Mouse (Mus musculus): ENCODE measurements at regions not wholly inside any gene's neighbourhood (a gene's known extent, or its start where the extent isn't known, plus 50 kb on each side); places are given as distances from the start of the nearest gene placed in this dataset.
A peak's percentile ranks its signal among the peaks of the same experiment; 100 is the strongest.

- no peak overlapping the region for H3K27ac ChIP-seq (ENCODE audit: low read length)
- no peaks in the 10 kb centered on the region for H3K4me1 ChIP-seq (replicated peaks; ENCODE audit: control insufficient read depth, insufficient read depth, low read length)
- no peak overlapping the region for H3K4me2 ChIP-seq (ENCODE audit: low read length)
- no peak for ATAC-seq
- H3K9ac ChIP-seq (replicated peaks; ENCODE audit: low read depth, low read length): no peak overlapping the region
- no peaks in the 10 kb centered on the region for H3K27me3 ChIP-seq (replicated peaks; ENCODE audit: control insufficient read depth, insufficient read depth, low read length)
- H3K9me3 ChIP-seq (ENCODE audit: control insufficient read depth, low read length): no peaks in the 10 kb centered on the region
- 93% methylated on average over 14 of the region's 14 CpGs for WGBS
- no peaks in the 10 kb centered on the region for H3K36me3 ChIP-seq (ENCODE audit: control insufficient read depth, insufficient read depth)
- H3K4me3 ChIP-seq (replicated peaks; ENCODE audit: low read length): no peak overlapping the region
Measured at GRCm38 (mm10) chr19:21066432-21067113, 112.6 kb upstream of the Tmc1 start.

GRCm38 (mm10) chr19:21064902-21065301 lies 110.9 kb upstream of the Tmc1 start:
- H3K4me1 ChIP-seq (replicated peaks; ENCODE audit: control insufficient read depth, insufficient read depth, low read length): no peaks in the 10 kb centered on the region
- WGBS: 78% methylated on average over 3 of the region's 3 CpGs
- no peaks in the 10 kb centered on the region for H3K27me3 ChIP-seq (replicated peaks; ENCODE audit: control insufficient read depth, insufficient read depth, low read length)
- H3K9ac ChIP-seq (replicated peaks; ENCODE audit: low read depth, low read length): no peak overlapping the region
- no peak overlapping the region for H3K27ac ChIP-seq (ENCODE audit: low read length)
- H3K36me3 ChIP-seq (ENCODE audit: control insufficient read depth, insufficient read depth): no peaks in the 10 kb centered on the region
- no peak overlapping the region for H3K4me3 ChIP-seq (replicated peaks; ENCODE audit: low read length)
- no peak for ATAC-seq
- no peaks in the 10 kb centered on the region for H3K9me3 ChIP-seq (ENCODE audit: control insufficient read depth, low read length)
- H3K4me2 ChIP-seq (ENCODE audit: low read length): no peak overlapping the region

- Histone ChIP-seq H3K27ac (ENCODE audit: low read length) (no peak overlapping the region), H3K27me3 (replicated peaks; ENCODE audit: control insufficient read depth, insufficient read depth, low read length) (no peaks in the 10 kb centered on the region), H3K4me2 (ENCODE audit: low read length) (no peak overlapping the region), H3K4me3 (replicated peaks; ENCODE audit: low read length) (no peak overlapping the region), H3K9me3 (ENCODE audit: control insufficient read depth, low read length) (no peaks in the 10 kb centered on the region), H3K4me1 (replicated peaks; ENCODE audit: control insufficient read depth, insufficient read depth, low read length) (0 out of 2 replicates have a peak, but pooled peaks cover 3% of the 10 kb centered on the region), H3K9ac (replicated peaks; ENCODE audit: low read depth, low read length) (no peak overlapping the region), H3K36me3 (ENCODE audit: control insufficient read depth, insufficient read depth) (no peaks in the 10 kb centered on the region)
- 74% methylated on average over 11 of the region's 11 CpGs for WGBS
- peak; percentile 84 for ATAC-seq
Measured at GRCm38 (mm10) chr19:21053597-21054544, 99.9 kb upstream of the Tmc1 start.

- no peak for ATAC-seq
- Histone ChIP-seq H3K4me1 (replicated peaks; ENCODE audit: control insufficient read depth, insufficient read depth, low read length) (0 out of 2 replicates have a peak, but pooled peaks cover 3% of the 10 kb centered on the region), H3K27ac (ENCODE audit: low read length) (no peak overlapping the region), H3K27me3 (replicated peaks; ENCODE audit: control insufficient read depth, insufficient read depth, low read length) (no peaks in the 10 kb centered on the region), H3K4me2 (ENCODE audit: low read length) (no peak overlapping the region), H3K36me3 (ENCODE audit: control insufficient read depth, insufficient read depth) (no peaks in the 10 kb centered on the region), H3K9me3 (ENCODE audit: control insufficient read depth, low read length) (no peaks in the 10 kb centered on the region), H3K9ac (replicated peaks; ENCODE audit: low read depth, low read length) (no peak overlapping the region), H3K4me3 (replicated peaks; ENCODE audit: low read length) (no peak overlapping the region)
- 88% methylated on average over 3 of the region's 3 CpGs for WGBS
Measured at GRCm38 (mm10) chr19:21052771-21053170, 98.8 kb upstream of the Tmc1 start.

- no peak for ATAC-seq
- WGBS: 83% methylated on average over 4 of the region's 4 CpGs
- Histone ChIP-seq H3K9me3 (ENCODE audit: control insufficient read depth, low read length) (no peaks in the 10 kb centered on the region), H3K27ac (ENCODE audit: low read length) (no peak overlapping the region), H3K9ac (replicated peaks; ENCODE audit: low read depth, low read length) (no peak overlapping the region), H3K4me1 (replicated peaks; ENCODE audit: control insufficient read depth, insufficient read depth, low read length) (0 out of 2 replicates have a peak, but pooled peaks cover 3% of the 10 kb centered on the region), H3K4me2 (ENCODE audit: low read length) (no peak overlapping the region), H3K4me3 (replicated peaks; ENCODE audit: low read length) (no peak overlapping the region), H3K36me3 (ENCODE audit: control insufficient read depth, insufficient read depth) (no peaks in the 10 kb centered on the region), H3K27me3 (replicated peaks; ENCODE audit: control insufficient read depth, insufficient read depth, low read length) (no peaks in the 10 kb centered on the region)
Measured at GRCm38 (mm10) chr19:21051872-21052271, 97.9 kb upstream of the Tmc1 start.

GRCm38 (mm10) chr19:21050994-21051721 lies 97.2 kb upstream of the Tmc1 start:
- H3K9ac ChIP-seq (replicated peaks; ENCODE audit: low read depth, low read length): no peak overlapping the region
- no peak for ATAC-seq
- no peak overlapping the region for H3K4me2 ChIP-seq (ENCODE audit: low read length)
- H3K27me3 ChIP-seq (replicated peaks; ENCODE audit: control insufficient read depth, insufficient read depth, low read length): no peaks in the 10 kb centered on the region
- no peaks in the 10 kb centered on the region for H3K9me3 ChIP-seq (ENCODE audit: control insufficient read depth, low read length)
- H3K4me1 ChIP-seq (replicated peaks; ENCODE audit: control insufficient read depth, insufficient read depth, low read length): 0 out of 2 replicates have a peak, but pooled peaks cover 3% of the 10 kb centered on the region
- WGBS: 89% methylated on average over 9 of the region's 9 CpGs
- H3K27ac ChIP-seq (ENCODE audit: low read length): no peak overlapping the region
- H3K36me3 ChIP-seq (ENCODE audit: control insufficient read depth, insufficient read depth): no peaks in the 10 kb centered on the region
- no peak overlapping the region for H3K4me3 ChIP-seq (replicated peaks; ENCODE audit: low read length)

GRCm38 (mm10) chr19:21049301-21049700 lies 95.3 kb upstream of the Tmc1 start:
- no peak for ATAC-seq
- Histone ChIP-seq H3K9me3 (ENCODE audit: control insufficient read depth, low read length) (no peaks in the 10 kb centered on the region), H3K27me3 (replicated peaks; ENCODE audit: control insufficient read depth, insufficient read depth, low read length) (no peaks in the 10 kb centered on the region), H3K4me3 (replicated peaks; ENCODE audit: low read length) (no peak overlapping the region), H3K4me1 (replicated peaks; ENCODE audit: control insufficient read depth, insufficient read depth, low read length) (0 out of 2 replicates have a peak, but pooled peaks cover 3% of the 10 kb centered on the region), H3K4me2 (ENCODE audit: low read length) (no peak overlapping the region), H3K9ac (replicated peaks; ENCODE audit: low read depth, low read length) (no peak overlapping the region), H3K27ac (ENCODE audit: low read length) (no peak overlapping the region), H3K36me3 (ENCODE audit: control insufficient read depth, insufficient read depth) (no peaks in the 10 kb centered on the region)

DNA sequence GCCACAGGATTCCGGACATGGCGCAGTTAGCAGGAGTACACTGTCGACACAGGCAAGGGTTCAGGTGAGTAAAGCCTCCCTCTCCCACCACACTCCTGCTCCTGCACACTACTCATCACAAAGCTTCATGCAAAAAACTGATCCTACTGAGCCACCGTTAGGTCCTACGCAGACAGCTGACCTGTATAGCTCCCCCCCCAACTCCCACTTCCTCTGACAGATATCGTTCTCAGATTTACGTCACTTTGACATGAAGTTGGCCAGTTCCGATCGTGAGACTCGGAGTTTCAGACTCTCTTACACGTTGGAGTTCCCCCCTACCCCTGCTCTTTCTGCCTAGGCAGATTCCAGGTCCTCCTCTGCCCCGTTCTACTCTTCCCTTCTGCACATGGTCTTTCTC lies 91.6 kb upstream of the Tmc1 start:
- no peak overlapping the region for H3K4me3 ChIP-seq (replicated peaks; ENCODE audit: low read length)
- WGBS: 87% methylated on average over 12 of the region's 12 CpGs
- no peaks in the 10 kb centered on the region for H3K4me1 ChIP-seq (replicated peaks; ENCODE audit: control insufficient read depth, insufficient read depth, low read length)
- no peak overlapping the region for H3K4me2 ChIP-seq (ENCODE audit: low read length)
- no peak for ATAC-seq
- H3K9me3 ChIP-seq (ENCODE audit: control insufficient read depth, low read length): peaks cover 6% of the 10 kb centered on the region; the same call in 1 of the 2 replicates
- H3K27ac ChIP-seq (ENCODE audit: low read length): no peak overlapping the region
- H3K36me3 ChIP-seq (ENCODE audit: control insufficient read depth, insufficient read depth): no peaks in the 10 kb centered on the region
- H3K27me3 ChIP-seq (replicated peaks; ENCODE audit: control insufficient read depth, insufficient read depth, low read length): no peaks in the 10 kb centered on the region
- no peak overlapping the region for H3K9ac ChIP-seq (replicated peaks; ENCODE audit: low read depth, low read length)

GRCm38 (mm10) chr19:21043958-21044357 lies 90.0 kb upstream of the Tmc1 start:
- Histone ChIP-seq H3K9me3 (ENCODE audit: control insufficient read depth, low read length) (peaks cover 6% of the 10 kb centered on the region; the same call in 1 of the 2 replicates), H3K4me2 (ENCODE audit: low read length) (no peak overlapping the region), H3K9ac (replicated peaks; ENCODE audit: low read depth, low read length) (no peak overlapping the region), H3K4me3 (replicated peaks; ENCODE audit: low read length) (no peak overlapping the region), H3K4me1 (replicated peaks; ENCODE audit: control insufficient read depth, insufficient read depth, low read length) (no peaks in the 10 kb centered on the region), H3K27me3 (replicated peaks; ENCODE audit: control insufficient read depth, insufficient read depth, low read length) (no peaks in the 10 kb centered on the region), H3K36me3 (ENCODE audit: control insufficient read depth, insufficient read depth) (no peaks in the 10 kb centered on the region), H3K27ac (ENCODE audit: low read length) (no peak overlapping the region)
- ATAC-seq: no peak
- 96% methylated on average over 4 of the region's 4 CpGs for WGBS
